Mouse (Mus musculus): ENCODE data around the gene Gm20388. TPM values are rescaled to one million over a fixed set of nuclear protein-coding genes. Genes with fewer than 3 reads are reported as not detected.

Gm20388 gene
- polyA plus RNA-seq, 2 experiments = 8.5 TPM; not detected in 1

DNA sequence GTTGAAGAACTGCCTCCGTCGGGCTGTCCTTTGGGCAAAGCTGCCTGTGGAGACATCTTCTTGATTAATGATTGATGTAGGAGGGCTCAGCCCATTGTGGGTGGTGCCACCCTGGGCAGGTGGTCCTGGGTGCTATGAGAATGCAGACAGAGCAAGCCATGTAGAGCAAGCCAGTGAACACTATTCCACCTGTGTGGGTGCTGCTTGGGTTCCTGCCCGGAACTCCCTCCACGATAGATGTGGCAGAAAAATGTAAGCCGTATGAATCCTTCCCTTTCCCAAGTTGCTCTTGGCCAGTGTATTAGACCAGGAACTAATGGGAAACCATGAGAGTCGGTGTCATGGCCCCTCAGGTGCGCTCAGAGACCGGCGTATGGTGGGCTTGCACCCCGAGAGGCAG is 1830.1 kb downstream of the Gm20388 start:
- Histone ChIP-seq H3K4me3 (ENCODE audit: insufficient read depth in 1 of 2, low read depth in 2 of 2, low read length in 2 of 2) (no peak overlapping the region), H3K9ac (replicated peaks) (no peak overlapping the region), H3K4me2 (ENCODE audit: low read depth) (no peak overlapping the region), H3K27me3 (ENCODE audit: control insufficient read depth, insufficient read depth, low read length) (no peaks in the 10 kb centered on the region), H3K27ac (no peak overlapping the region), H3K9me3 (ENCODE audit: control insufficient read depth, low read length) (no peaks in the 10 kb centered on the region), H3K36me3 (replicated peaks; ENCODE audit: control insufficient read depth, insufficient read depth, low read depth) (no peaks in the 10 kb centered on the region), H3K4me1 (replicated peaks; ENCODE audit: control insufficient read depth in 2 of 2, insufficient read depth in 2 of 2, low read length in 1 of 2) (no peaks in the 10 kb centered on the region)
- no peak for DNase-seq (ENCODE audit: low read depth in 3 of 3, low spot score in 3 of 3)
- ATAC-seq (ENCODE audit: insufficient read depth) = no peak
- TF ChIP-seq CTCF (IDR thresholded peaks at IDR 0.05; ENCODE audit: low read depth) = no peak
- no peak for TF ChIP-seq EP300 (IDR thresholded peaks at IDR 0.05; ENCODE audit: low read depth)
- WGBS (ENCODE audit: insufficient replicate concordance) = 74% methylated on average over 10 of the region's 10 CpGs

DNA sequence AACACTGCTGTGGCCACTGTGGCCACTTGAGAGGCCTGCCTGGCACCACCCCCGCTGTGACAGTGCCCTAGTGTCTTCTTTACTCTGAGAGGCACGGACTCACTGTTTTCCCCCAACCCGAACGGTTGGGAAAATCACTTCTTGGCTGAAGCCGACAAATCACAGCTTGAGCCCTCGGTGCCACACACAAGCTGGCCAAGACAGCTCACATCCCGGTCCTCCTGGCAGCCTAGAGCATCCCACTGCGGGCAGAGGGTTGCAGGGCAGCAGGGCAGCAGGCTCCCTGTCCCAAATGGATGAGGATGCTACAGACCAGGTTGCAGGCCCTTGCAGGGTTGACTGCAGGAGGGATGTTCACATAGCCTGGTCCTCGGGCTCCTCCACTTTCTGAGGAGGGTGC is 1838.9 kb downstream of the Gm20388 start:
- Histone ChIP-seq H3K4me2 (ENCODE audit: low read depth) (no peak overlapping the region), H3K27me3 (ENCODE audit: control insufficient read depth, insufficient read depth, low read length) (no peaks in the 10 kb centered on the region), H3K9me3 (ENCODE audit: control insufficient read depth, low read length) (no peaks in the 10 kb centered on the region), H3K9ac (replicated peaks) (no peak overlapping the region), H3K4me3 (ENCODE audit: insufficient read depth in 1 of 2, low read depth in 2 of 2, low read length in 2 of 2) (no peak overlapping the region), H3K27ac (no peak overlapping the region), H3K36me3 (replicated peaks; ENCODE audit: control insufficient read depth, insufficient read depth, low read depth) (no peaks in the 10 kb centered on the region), H3K4me1 (replicated peaks; ENCODE audit: control insufficient read depth in 2 of 2, insufficient read depth in 2 of 2, low read length in 1 of 2) (no peaks in the 10 kb centered on the region)
- TF ChIP-seq EP300 (IDR thresholded peaks at IDR 0.05; ENCODE audit: low read depth) (no peak), CTCF (IDR thresholded peaks at IDR 0.05; ENCODE audit: low read depth) (no peak)
- DNase-seq (ENCODE audit: low read depth in 3 of 3, low spot score in 3 of 3) (no peak), ATAC-seq (ENCODE audit: insufficient read depth) (no peak)
- 60% methylated on average over 9 of the region's 9 CpGs for WGBS (ENCODE audit: insufficient replicate concordance)

DNA sequence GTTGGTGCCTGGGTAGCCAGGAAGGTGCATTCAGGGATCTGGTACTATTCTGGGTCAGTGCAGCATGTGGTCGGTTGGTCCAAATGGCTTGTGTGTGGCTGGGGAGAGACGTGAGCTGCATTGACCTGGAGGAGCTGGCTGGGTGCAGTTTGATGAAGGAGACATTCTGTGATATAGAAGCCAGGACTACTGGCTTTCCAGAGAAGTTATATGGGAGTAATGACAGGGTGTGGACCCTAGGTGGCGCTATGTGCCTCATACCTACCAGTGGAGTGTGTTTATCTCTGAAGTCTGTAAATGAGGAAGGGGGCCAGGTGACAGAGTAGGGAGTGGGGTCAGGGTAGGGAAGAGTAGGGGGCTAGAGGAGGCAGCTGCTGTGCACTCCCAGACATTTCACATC is 1839.9 kb downstream of the Gm20388 start:
- no peak overlapping the region for H3K4me3 ChIP-seq (ENCODE audit: insufficient read depth in 1 of 2, low read depth in 2 of 2, low read length in 2 of 2)
- H3K36me3 ChIP-seq (replicated peaks; ENCODE audit: control insufficient read depth, insufficient read depth, low read depth) = no peaks in the 10 kb centered on the region
- DNase-seq (ENCODE audit: low read depth in 3 of 3, low spot score in 3 of 3) (no peak), ATAC-seq (ENCODE audit: insufficient read depth) (no peak)
- H3K4me2 ChIP-seq (ENCODE audit: low read depth) = no peak overlapping the region
- no peak overlapping the region for H3K9ac ChIP-seq (replicated peaks)
- no peak overlapping the region for H3K27ac ChIP-seq
- H3K9me3 ChIP-seq (ENCODE audit: control insufficient read depth, low read length) = no peaks in the 10 kb centered on the region
- H3K27me3 ChIP-seq (ENCODE audit: control insufficient read depth, insufficient read depth, low read length) = no peaks in the 10 kb centered on the region
- no peaks in the 10 kb centered on the region for H3K4me1 ChIP-seq (replicated peaks; ENCODE audit: control insufficient read depth in 2 of 2, insufficient read depth in 2 of 2, low read length in 1 of 2)
- WGBS (ENCODE audit: insufficient replicate concordance) = 39% methylated on average over 3 of the region's 3 CpGs
- peak; percentile 51 for TF ChIP-seq CTCF (IDR thresholded peaks at IDR 0.05; ENCODE audit: low read depth)
- TF ChIP-seq EP300 (IDR thresholded peaks at IDR 0.05; ENCODE audit: low read depth) = no peak

DNA sequence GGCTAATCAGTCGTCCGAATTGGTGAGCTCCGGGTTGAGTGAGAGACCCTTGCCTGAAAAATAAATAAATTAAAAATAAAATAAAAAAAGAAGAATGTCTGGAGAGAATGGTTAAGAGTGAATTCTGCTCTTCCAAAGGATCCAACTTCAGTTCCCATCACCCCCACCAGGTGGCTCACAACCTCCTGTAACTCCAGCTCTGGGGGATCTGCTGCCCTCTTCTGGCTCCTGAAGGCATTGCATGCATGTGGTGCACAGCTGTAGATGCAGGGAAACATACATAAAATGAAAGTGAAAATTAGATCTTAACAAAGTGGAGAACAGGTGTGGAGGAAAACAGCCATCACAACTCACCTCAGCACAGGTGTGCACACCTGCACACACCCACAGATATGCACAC is 1840.8 kb downstream of the Gm20388 start:
- TF ChIP-seq CTCF (IDR thresholded peaks at IDR 0.05; ENCODE audit: low read depth) (peak; percentile 99), EP300 (IDR thresholded peaks at IDR 0.05; ENCODE audit: low read depth) (no peak)
- H3K36me3 ChIP-seq (replicated peaks; ENCODE audit: control insufficient read depth, insufficient read depth, low read depth) = no peaks in the 10 kb centered on the region
- H3K4me3 ChIP-seq (ENCODE audit: insufficient read depth in 1 of 2, low read depth in 2 of 2, low read length in 2 of 2) = no peak overlapping the region
- no peak for ATAC-seq (ENCODE audit: insufficient read depth)
- H3K4me1 ChIP-seq (replicated peaks; ENCODE audit: control insufficient read depth in 2 of 2, insufficient read depth in 2 of 2, low read length in 1 of 2) = no peaks in the 10 kb centered on the region
- no peak overlapping the region for H3K9ac ChIP-seq (replicated peaks)
- H3K27ac ChIP-seq = no peak overlapping the region
- no peaks in the 10 kb centered on the region for H3K27me3 ChIP-seq (ENCODE audit: control insufficient read depth, insufficient read depth, low read length)
- no peak overlapping the region for H3K4me2 ChIP-seq (ENCODE audit: low read depth)
- 10% methylated on average over 3 of the region's 3 CpGs for WGBS (ENCODE audit: insufficient replicate concordance)
- peak; percentile 44 to 51 (median 44) for DNase-seq (ENCODE audit: low read depth in 3 of 3, low spot score in 3 of 3)
- H3K9me3 ChIP-seq (ENCODE audit: control insufficient read depth, low read length) = no peaks in the 10 kb centered on the region

DNA sequence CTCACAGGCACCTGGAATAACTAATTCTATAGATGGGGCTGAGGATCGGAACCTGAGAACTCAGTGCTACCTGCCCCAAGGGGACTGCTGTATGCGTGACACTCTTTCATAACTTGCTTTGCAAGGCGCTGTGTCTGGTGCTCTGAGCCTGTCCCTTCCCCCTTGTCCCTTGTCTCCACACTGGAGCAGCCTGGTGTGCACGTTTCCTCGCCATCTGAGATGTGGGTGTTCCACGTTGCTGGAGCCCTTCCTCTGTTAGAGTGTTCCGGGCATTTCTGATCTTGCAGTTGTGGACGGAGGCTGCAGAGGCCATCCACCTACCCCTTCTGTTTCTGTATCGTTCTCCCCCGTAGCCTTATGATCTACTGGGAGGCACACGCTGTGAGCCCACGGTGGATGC is 1847.8 kb downstream of the Gm20388 start:
- Histone ChIP-seq H3K4me3 (ENCODE audit: insufficient read depth in 1 of 2, low read depth in 2 of 2, low read length in 2 of 2) (no peak overlapping the region), H3K9ac (replicated peaks) (no peak overlapping the region), H3K36me3 (replicated peaks; ENCODE audit: control insufficient read depth, insufficient read depth, low read depth) (no peaks in the 10 kb centered on the region), H3K9me3 (ENCODE audit: control insufficient read depth, low read length) (no peaks in the 10 kb centered on the region), H3K27ac (no peak overlapping the region), H3K27me3 (ENCODE audit: control insufficient read depth, insufficient read depth, low read length) (no peaks in the 10 kb centered on the region), H3K4me2 (ENCODE audit: low read depth) (no peak overlapping the region), H3K4me1 (replicated peaks; ENCODE audit: control insufficient read depth in 2 of 2, insufficient read depth in 2 of 2, low read length in 1 of 2) (no peaks in the 10 kb centered on the region)
- 52% methylated on average over 12 of the region's 12 CpGs for WGBS (ENCODE audit: insufficient replicate concordance)
- DNase-seq (ENCODE audit: low read depth in 3 of 3, low spot score in 3 of 3) (no peak), ATAC-seq (ENCODE audit: insufficient read depth) (no peak)
- TF ChIP-seq EP300 (IDR thresholded peaks at IDR 0.05; ENCODE audit: low read depth) (no peak), CTCF (IDR thresholded peaks at IDR 0.05; ENCODE audit: low read depth) (no peak)

Data from liver, embryonic 14.5 days (tissue).